Mouse (Mus musculus) kidney, postnatal 0 days (tissue): Measurements from ENCODE around the gene Git2. TPM values are rescaled to one million over a fixed set of nuclear protein-coding genes. Genes with fewer than 3 reads are reported as not detected.
A peak's percentile ranks its signal among the peaks of the same experiment; 100 is the strongest.

Source experiments
- ATAC-seq: fragments of 200-750 bp; cut with Nextera tagmentation; replicated peaks from 2 replicates; pipeline ENCODE4 v1.8.0; 2017; ENCODE audit warnings: low read depth, moderate number of reproducible peaks, moderate TSS enrichment, moderate library complexity; ENCODE audit not compliant: low FRiP score
- DNase-seq: peaks from one replicate; pipeline ENCODE4 v3.0.0-alpha.2; 2016; ENCODE audit warnings: low spot score
- H3K27ac ChIP-seq: fragments of 300-500 bp; sonication (generic); 2 replicates; pipeline ENCODE4 v1.5.1; 2014; ENCODE audit warnings: mild to moderate bottlenecking
- H3K27me3 ChIP-seq: fragments of 300-500 bp; sonication (generic); 2 replicates; pipeline ENCODE4 v1.6.1; 2014; ENCODE audit warnings: low read length, mixed read lengths; ENCODE audit not compliant: insufficient read depth
- H3K36me3 ChIP-seq: fragments of 300-500 bp; sonication (generic); 2 replicates; pipeline ENCODE4 v1.6.1; 2014; ENCODE audit warnings: low read length, mixed read lengths; ENCODE audit not compliant: insufficient read depth
- H3K4me1 ChIP-seq: fragments of 300-500 bp; sonication (generic); replicated peaks from 2 replicates; pipeline ENCODE4 v1.6.1; 2014; ENCODE audit warnings: antibody characterized with exemption, low read length, mixed read lengths; ENCODE audit not compliant: insufficient read depth
- H3K4me2 ChIP-seq: fragments of 300-500 bp; sonication (generic); 2 replicates; pipeline ENCODE4 v1.6.1; 2014; ENCODE audit warnings: mild to moderate bottlenecking, low read length, moderate library complexity, mixed read lengths
- H3K4me3 ChIP-seq: fragments of 300-500 bp; sonication (generic); replicated peaks from 2 replicates; pipeline ENCODE4 v1.5.1; 2014; ENCODE audit warnings: low read depth, low read length
- H3K9ac ChIP-seq: fragments of 300-500 bp; sonication (generic); 2 replicates; pipeline ENCODE4 v1.6.1; 2014; ENCODE audit warnings: low read depth, low read length
- H3K9me3 ChIP-seq: fragments of 300-500 bp; sonication (generic); replicated peaks from 2 replicates; pipeline ENCODE4 v1.6.1; 2016; ENCODE audit warnings: low read length, inconsistent platforms, mixed read lengths
- CTCF ChIP-seq: IDR thresholded peaks from 2 replicates; pipeline ENCODE4 v1.5.1; 2016; ENCODE audit warnings: antibody characterized with exemption, low read depth, mild to moderate bottlenecking, moderate library complexity
- WGBS: fragments of 180-500 bp; shearing (Covaris S2); extraction: QIAGEN DNeasy Blood & Tissue Kit; methylation state at CpG from one replicate; pipeline ENCODE4 v1.1.7; 2014; 5-methylcytosine and 5-hydroxymethylcytosine counted together
- polyA plus RNA-seq: library from polyadenylated mRNA; unstranded; fragments of >200 nt; fragmentation: Nextera tagmentation; extraction: Ambion mirVana; gene quantifications from 2 replicates; pipeline ENCODE4 v1.2.1, GENCODE M21; 2015

The Git2 gene
- polyA plus RNA-seq, 1 experiment from 2014 or later: 25.8 TPM

DNA sequence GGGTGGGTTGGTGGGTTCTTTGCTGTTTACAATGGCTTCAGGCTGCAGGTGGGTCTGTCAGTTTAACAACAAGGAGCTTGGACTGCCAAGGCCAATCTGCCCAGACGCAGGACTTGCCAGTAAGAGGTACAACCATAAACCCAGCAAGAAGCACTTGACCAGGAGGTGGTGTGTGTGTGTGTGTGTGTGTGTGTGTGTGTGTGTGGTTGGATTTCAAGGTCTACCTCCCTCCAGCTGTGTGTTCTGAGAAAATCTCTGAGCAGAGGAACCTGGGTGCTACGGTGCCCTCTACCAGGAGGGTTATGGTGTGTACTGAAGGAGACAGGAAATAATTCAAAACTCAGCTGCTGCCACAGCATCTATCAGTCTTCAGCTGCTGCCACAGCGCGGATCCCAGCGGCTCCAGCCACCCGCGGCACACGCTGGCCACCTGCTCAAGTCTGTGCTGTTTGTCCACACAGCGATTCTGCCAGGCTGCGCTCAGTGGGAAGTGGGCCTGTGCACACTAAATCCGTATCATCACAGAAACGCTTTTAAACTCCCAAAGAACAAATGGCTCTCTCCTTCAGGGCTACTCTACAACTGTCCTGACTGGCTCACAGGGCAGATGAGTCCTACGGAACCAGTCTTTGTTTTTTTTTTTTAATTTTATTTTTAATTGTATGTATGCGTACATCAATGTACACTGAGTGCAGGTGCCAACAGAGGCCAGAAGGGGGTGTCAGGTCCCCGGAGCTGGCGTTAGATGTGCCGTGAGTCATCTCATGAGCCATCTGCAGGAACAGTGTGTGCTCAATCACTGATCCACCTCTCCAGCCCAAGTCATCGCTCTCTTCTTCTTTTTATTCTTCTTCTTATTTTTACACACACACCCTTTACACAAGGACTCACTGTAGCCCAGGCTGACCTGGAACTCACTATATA, 10.2 kb downstream of the Git2 start:
- no peaks in the 10 kb centered on the region for H3K27me3 ChIP-seq
- no peaks in the 10 kb centered on the region for H3K4me1 ChIP-seq
- WGBS: 90% methylated on average over 18 of the region's 18 CpGs
- no peak overlapping the region for H3K4me3 ChIP-seq
- no peak overlapping the region for H3K4me2 ChIP-seq
- no peaks in the 10 kb centered on the region for H3K9me3 ChIP-seq
- H3K9ac ChIP-seq: no peak overlapping the region
- no peak overlapping the region for H3K27ac ChIP-seq
- TF ChIP-seq CTCF: peak; percentile 32
- ATAC-seq (no peak), DNase-seq (peak; percentile 6)
- H3K36me3 ChIP-seq: peaks cover 35% of the 10 kb centered on the region

DNA sequence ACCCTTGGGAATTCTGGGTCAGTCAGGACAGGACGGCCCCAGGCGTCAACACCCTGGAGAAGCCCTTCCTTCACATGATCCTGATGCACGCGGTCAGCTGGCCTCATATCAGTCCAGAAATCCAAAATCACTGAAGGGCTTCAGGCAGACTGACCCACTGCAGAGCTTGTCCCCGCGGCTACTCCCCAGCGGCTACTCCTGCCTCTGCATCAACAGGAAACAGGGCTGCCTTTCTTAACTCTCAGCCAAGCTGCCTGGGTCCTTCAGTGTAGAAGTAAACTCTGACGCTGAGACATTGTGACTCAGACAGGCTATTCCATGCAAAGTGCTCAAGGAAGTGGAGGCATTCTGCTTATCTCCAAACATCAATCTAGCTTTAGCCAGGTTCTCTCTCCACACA, 13.3 kb downstream of the Git2 start:
- 70% methylated on average over 8 of the region's 8 CpGs for WGBS
- H3K9me3 ChIP-seq: no peaks in the 10 kb centered on the region
- peaks cover 42% of the 10 kb centered on the region for H3K36me3 ChIP-seq
- H3K4me3 ChIP-seq: no peak overlapping the region
- no peaks in the 10 kb centered on the region for H3K4me1 ChIP-seq
- DNase-seq (no peak), ATAC-seq (no peak)
- no peak overlapping the region for H3K4me2 ChIP-seq
- H3K9ac ChIP-seq: no peak overlapping the region
- no peak overlapping the region for H3K27ac ChIP-seq
- H3K27me3 ChIP-seq: no peaks in the 10 kb centered on the region
- TF ChIP-seq CTCF: no peak

DNA sequence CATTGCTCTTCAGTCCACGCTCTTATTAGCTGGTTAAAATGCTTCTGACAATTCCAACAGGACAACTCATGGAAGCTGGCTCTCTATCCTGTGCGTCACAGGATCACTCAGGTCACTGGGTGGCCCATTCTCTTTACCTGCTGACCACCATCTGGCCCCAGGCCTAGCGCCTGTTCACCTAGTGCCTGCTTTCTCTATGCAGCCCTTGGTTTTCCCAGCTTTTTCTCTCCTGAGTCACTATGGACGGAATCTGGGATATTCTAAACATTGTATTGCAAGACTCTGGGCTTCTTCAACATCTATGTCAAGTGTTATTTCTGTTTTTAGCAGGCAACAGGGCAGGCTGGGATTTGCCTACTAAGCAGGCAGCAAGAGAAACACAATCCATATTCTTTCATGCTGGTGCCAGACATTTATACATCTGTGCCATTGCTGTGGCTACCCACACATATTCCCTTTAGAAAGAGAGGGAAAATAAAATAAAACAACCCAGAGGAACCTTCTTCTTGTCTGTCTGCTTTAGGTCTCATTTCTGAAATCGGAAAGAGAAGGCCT, 15.7 kb downstream of the Git2 start:
- Histone ChIP-seq H3K9me3 (no peaks in the 10 kb centered on the region), H3K27ac (no peak overlapping the region), H3K4me2 (no peak overlapping the region), H3K4me3 (no peak overlapping the region), H3K27me3 (no peaks in the 10 kb centered on the region), H3K9ac (no peak overlapping the region), H3K4me1 (no peaks in the 10 kb centered on the region), H3K36me3 (peaks cover 38% of the 10 kb centered on the region)
- no peak for DNase-seq
- TF ChIP-seq CTCF: no peak
- no peak for ATAC-seq
- 92% methylated on average over 5 of the region's 5 CpGs for WGBS

DNA sequence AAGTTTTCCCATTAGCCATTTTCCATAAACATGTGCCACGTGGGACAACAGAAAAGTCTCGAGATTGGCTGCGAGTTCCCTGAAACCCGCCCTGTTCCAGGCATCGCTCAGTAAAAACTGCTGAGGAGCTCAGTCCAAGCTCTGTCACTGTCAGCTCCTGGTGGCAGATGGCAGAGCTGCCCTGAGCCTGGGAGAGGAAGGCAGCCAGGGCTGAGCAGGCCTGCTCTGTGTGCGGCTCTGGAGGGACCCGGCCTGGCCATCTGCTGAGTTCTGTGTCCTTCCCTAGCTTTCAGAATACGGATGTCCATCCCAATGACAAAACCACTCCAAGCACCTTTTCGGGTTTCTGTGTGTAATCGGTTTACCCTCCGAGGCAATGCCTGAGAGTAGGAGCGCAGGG, 21.9 kb downstream of the Git2 start:
- Histone ChIP-seq H3K4me1 (no peaks in the 10 kb centered on the region), H3K27ac (no peak overlapping the region), H3K4me3 (no peak overlapping the region), H3K9ac (no peak overlapping the region), H3K9me3 (no peaks in the 10 kb centered on the region), H3K27me3 (no peaks in the 10 kb centered on the region), H3K36me3 (peaks cover 40% of the 10 kb centered on the region), H3K4me2 (no peak overlapping the region)
- DNase-seq (no peak), ATAC-seq (no peak)
- TF ChIP-seq CTCF: no peak
- WGBS: 88% methylated on average over 12 of the region's 12 CpGs

DNA sequence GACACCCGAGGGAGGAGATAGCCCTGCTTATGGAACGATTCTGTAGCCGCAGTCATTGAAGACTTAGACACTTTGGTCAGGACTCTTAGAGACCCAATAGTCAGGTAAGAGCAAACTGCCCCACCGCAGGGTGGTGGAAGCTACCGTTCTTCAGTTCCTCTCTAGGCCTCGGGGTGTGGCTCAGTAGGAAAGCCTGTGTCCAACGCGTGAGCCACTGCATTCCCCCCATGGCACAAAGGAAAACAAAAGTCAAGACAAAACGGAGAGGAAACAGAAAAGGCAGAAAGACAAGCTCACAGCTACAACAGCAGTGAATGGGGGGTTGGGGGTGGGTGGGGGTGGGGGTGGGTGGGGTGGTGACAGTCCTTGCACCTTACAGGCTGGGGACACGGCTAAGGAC, 22.9 kb downstream of the Git2 start:
- H3K4me2 ChIP-seq: no peak overlapping the region
- no peaks in the 10 kb centered on the region for H3K27me3 ChIP-seq
- DNase-seq: no peak
- H3K4me1 ChIP-seq: no peaks in the 10 kb centered on the region
- H3K9ac ChIP-seq: no peak overlapping the region
- ATAC-seq: no peak
- no peak overlapping the region for H3K4me3 ChIP-seq
- no peak overlapping the region for H3K27ac ChIP-seq
- no peak for TF ChIP-seq CTCF
- H3K36me3 ChIP-seq: peaks cover 47% of the 10 kb centered on the region
- H3K9me3 ChIP-seq: no peaks in the 10 kb centered on the region
- WGBS: 94% methylated on average over 10 of the region's 10 CpGs

DNA sequence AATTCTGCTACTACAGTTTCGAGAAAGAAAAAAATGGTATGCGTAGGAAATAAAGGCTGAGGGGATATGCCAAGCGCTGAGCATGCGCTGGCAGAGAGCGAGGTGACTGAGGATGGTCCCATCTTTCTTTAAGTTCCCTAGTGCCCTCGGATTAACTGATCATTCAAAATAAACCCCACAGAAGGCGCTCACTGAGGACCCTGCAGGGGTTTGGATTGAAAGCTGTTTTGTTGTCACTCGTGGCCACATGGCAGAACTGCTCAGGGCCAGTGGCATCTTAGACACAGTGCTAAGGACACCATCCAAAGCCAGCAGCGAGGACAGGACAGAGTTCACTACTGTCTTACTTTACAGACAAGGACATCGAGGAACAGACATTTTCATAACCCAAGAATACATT, 25.0 kb downstream of the Git2 start:
- no peaks in the 10 kb centered on the region for H3K27me3 ChIP-seq
- no peak overlapping the region for H3K9ac ChIP-seq
- ATAC-seq: no peak
- WGBS: 86% methylated on average over 10 of the region's 10 CpGs
- H3K27ac ChIP-seq: no peak overlapping the region
- no peak overlapping the region for H3K4me3 ChIP-seq
- TF ChIP-seq CTCF: no peak
- peaks cover 47% of the 10 kb centered on the region for H3K36me3 ChIP-seq
- H3K4me2 ChIP-seq: no peak overlapping the region
- H3K9me3 ChIP-seq: no peaks in the 10 kb centered on the region
- DNase-seq: no peak
- no peaks in the 10 kb centered on the region for H3K4me1 ChIP-seq
